15 mouse cellular contexts compared by ENCODE assay signal in genomic region chr17:21067036-21067435, GRCm38 (mm10).
"Had no signal": no experiment of that assay in that cellular context is flagged by ENCODE, and none has a peak within 500 bp of the region (broad histone marks: within the 10 kb centered on the region; RNA-seq: fewer than 3 reads in every experiment).

No protein-coding gene starts in this region.

- H3K4me3 ChIP-seq: neural tube, embryonic 15.5 days; stomach, embryonic 15.5 days had no signal

- H3K36me3 ChIP-seq: neural tube, embryonic 15.5 days; stomach, embryonic 15.5 days had no signal

- H3K4me1 ChIP-seq: neural tube, embryonic 15.5 days; stomach, embryonic 15.5 days had no signal

- DNase-seq: retina, postnatal 1 day; right cerebral cortex, adult 18-20 months; right cerebral cortex, postnatal 14 days; right cerebral cortex, postnatal 25 days; right cerebral cortex, postnatal 4 days; spleen, adult 18-20 months; thymus, adult 18-20 months; thymus, adult 2 months; thymus, postnatal 14 days; thymus, postnatal 25 days; thymus, postnatal 36 days; thymus, postnatal 4 days had no signal

- H3K4me2 ChIP-seq: neural tube, embryonic 15.5 days; stomach, embryonic 15.5 days had no signal

- H3K9ac ChIP-seq: neural tube, embryonic 15.5 days; stomach, embryonic 15.5 days had no signal

- H3K9me3 ChIP-seq: neural tube, embryonic 15.5 days; stomach, embryonic 15.5 days had no signal

- H3K27me3 ChIP-seq: neural tube, embryonic 15.5 days; stomach, embryonic 15.5 days had no signal

- H3K27ac ChIP-seq: neural tube, embryonic 15.5 days; stomach, embryonic 15.5 days; stomach, postnatal 0 days had no signal
